9 mouse cellular contexts compared by ENCODE assay signal in the genomic region with DNA sequence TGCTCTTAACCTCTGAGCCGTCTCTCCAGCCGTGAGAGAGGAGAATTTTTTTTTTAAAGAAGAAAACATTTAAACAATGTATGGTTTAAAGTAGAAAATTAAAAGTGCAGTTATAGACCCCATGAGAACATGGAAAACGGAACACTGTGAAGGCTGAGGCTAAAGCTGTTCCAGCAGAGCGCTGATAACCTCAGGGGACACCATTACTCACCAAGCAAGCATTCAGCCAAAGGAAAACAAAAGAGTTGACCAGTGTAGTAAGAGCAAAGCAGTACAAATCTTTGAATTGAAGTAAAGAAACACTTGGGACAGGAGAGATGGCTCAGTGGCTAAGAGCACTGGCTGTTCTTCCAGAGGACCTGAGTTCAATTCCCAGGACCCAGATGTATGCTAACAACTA. TPM values are rescaled to one million over a fixed set of nuclear protein-coding genes. Genes with fewer than 3 reads are reported as not detected.
DNase-seq lines count a peak whose midpoint lies in the region; ATAC-seq lines count a peak whose summit lies in the region.
"Had no signal": no experiment of that assay in that cellular context is flagged by ENCODE, and none has a peak within 500 bp of the region (broad histone marks: within the 10 kb centered on the region; RNA-seq: fewer than 3 reads in every experiment).

No protein-coding gene starts in this region.

- H3K36me3 ChIP-seq in midbrain, embryonic 13.5 days: no peaks in the 10 kb centered on the region
- no peaks in the 10 kb centered on the region for H3K36me3 ChIP-seq in midbrain, embryonic 16.5 days (ENCODE audit: control insufficient read depth, insufficient read depth, low read length)
- no peaks in the 10 kb centered on the region for H3K36me3 ChIP-seq in heart, embryonic 14.5 days (ENCODE audit: control insufficient read depth, insufficient read depth, low read length)
- no peaks in the 10 kb centered on the region for H3K36me3 ChIP-seq in limb, embryonic 15.5 days
- H3K36me3 ChIP-seq: liver, embryonic 12.5 days had no signal

- H3K4me2 ChIP-seq in midbrain, embryonic 13.5 days (replicated peaks): no peak overlapping the region
- no peak overlapping the region for H3K4me2 ChIP-seq in midbrain, embryonic 16.5 days (ENCODE audit: low read length)
- no peak overlapping the region for H3K4me2 ChIP-seq in heart, embryonic 14.5 days (ENCODE audit: low read length)
- no peak overlapping the region for H3K4me2 ChIP-seq in limb, embryonic 15.5 days
- H3K4me2 ChIP-seq: liver, embryonic 12.5 days had no signal

- H3K9ac ChIP-seq in midbrain, embryonic 13.5 days (replicated peaks): no peak overlapping the region
- H3K9ac ChIP-seq in midbrain, embryonic 16.5 days (ENCODE audit: low read depth, low read length): no peak overlapping the region
- no peak overlapping the region for H3K9ac ChIP-seq in heart, embryonic 14.5 days (ENCODE audit: low read length)
- no peak overlapping the region for H3K9ac ChIP-seq in limb, embryonic 15.5 days
- H3K9ac ChIP-seq: liver, embryonic 12.5 days had no signal

- no peak overlapping the region for H3K4me3 ChIP-seq in midbrain, embryonic 13.5 days (replicated peaks)
- no peak overlapping the region for H3K4me3 ChIP-seq in midbrain, embryonic 16.5 days (ENCODE audit: low read depth, low read length)
- no peak overlapping the region for H3K4me3 ChIP-seq in heart, embryonic 14.5 days (ENCODE audit: control insufficient read depth in 1 of 2, insufficient read depth in 1 of 2, low read depth in 1 of 2, low read length in 2 of 2)
- H3K4me3 ChIP-seq in limb, embryonic 15.5 days: no peak overlapping the region
- H3K4me3 ChIP-seq: liver, embryonic 12.5 days had no signal

- no peak for ATAC-seq in midbrain, embryonic 13.5 days
- no peak for ATAC-seq in midbrain, embryonic 16.5 days
- peak; percentile 84 for ATAC-seq in heart, embryonic 14.5 days (ENCODE audit: insufficient number of reproducible peaks, insufficient read depth, low FRiP score, low read depth)
- ATAC-seq in limb, embryonic 15.5 days (ENCODE audit: insufficient number of reproducible peaks, low FRiP score, low TSS enrichment, low read depth): no peak
- ATAC-seq: liver, embryonic 12.5 days had no signal

- no peaks in the 10 kb centered on the region for H3K27me3 ChIP-seq in midbrain, embryonic 13.5 days
- no peaks in the 10 kb centered on the region for H3K27me3 ChIP-seq in midbrain, embryonic 16.5 days (ENCODE audit: control insufficient read depth, insufficient read depth, low read depth, low read length)
- H3K27me3 ChIP-seq in heart, embryonic 14.5 days (ENCODE audit: control insufficient read depth, insufficient read depth, low read length): no peaks in the 10 kb centered on the region
- H3K27me3 ChIP-seq in limb, embryonic 15.5 days: no peaks in the 10 kb centered on the region
- H3K27me3 ChIP-seq: liver, embryonic 12.5 days had no signal

- peak; percentile 30 for DNase-seq in embryo, embryonic 10 days (ENCODE audit: low spot score)
- no peak for DNase-seq in embryo, embryonic 9.5 days (ENCODE audit: extremely low spot score)
- no peak for DNase-seq in cerebellum, postnatal 4 days (ENCODE audit: low spot score in 2 of 2)
- no peak for DNase-seq in urinary bladder, postnatal 25 days (ENCODE audit: low spot score)

- H3K9me3 ChIP-seq in midbrain, embryonic 13.5 days: no peaks in the 10 kb centered on the region
- no peaks in the 10 kb centered on the region for H3K9me3 ChIP-seq in midbrain, embryonic 16.5 days (replicated peaks; ENCODE audit: control insufficient read depth, low read length, poor library complexity, severe bottlenecking)
- H3K9me3 ChIP-seq in heart, embryonic 14.5 days (ENCODE audit: control insufficient read depth, low read length): no peaks in the 10 kb centered on the region
- H3K9me3 ChIP-seq in limb, embryonic 15.5 days: no peaks in the 10 kb centered on the region
- H3K9me3 ChIP-seq: liver, embryonic 12.5 days had no signal

- 72% methylated on average over 4 of the region's 4 CpGs for WGBS in midbrain, embryonic 13.5 days
- WGBS in midbrain, embryonic 16.5 days: 50% methylated on average over 4 of the region's 4 CpGs
- 31% methylated on average over 4 of the region's 4 CpGs for WGBS in heart, embryonic 14.5 days
- WGBS in limb, embryonic 15.5 days: 29% methylated on average over 4 of the region's 4 CpGs

- H3K4me1 ChIP-seq in midbrain, embryonic 13.5 days (replicated peaks): peaks cover 20% of the 10 kb centered on the region
- H3K4me1 ChIP-seq in midbrain, embryonic 16.5 days (ENCODE audit: control insufficient read depth, insufficient read depth, low read length): peaks cover 16% of the 10 kb centered on the region; the same call in 1 of the 2 replicates
- peaks cover 11 to 14% of the 10 kb centered on the region in 2 experiments; a peak in 3 of 4 replicates for H3K4me1 ChIP-seq in heart, embryonic 14.5 days (ENCODE audit: control insufficient read depth in 2 of 2, insufficient read depth in 2 of 2, low read length in 2 of 2)
- H3K4me1 ChIP-seq in limb, embryonic 15.5 days: peaks cover 29% of the 10 kb centered on the region
- H3K4me1 ChIP-seq: liver, embryonic 12.5 days had no signal

- H3K27ac ChIP-seq in midbrain, embryonic 13.5 days: 0 out of 2 replicates have a peak overlapping the region, but pooled peaks have one; percentile 80
- H3K27ac ChIP-seq in midbrain, embryonic 16.5 days (ENCODE audit: low read length): no peak overlapping the region
- peak overlapping the region; percentile 77 to 82 for H3K27ac ChIP-seq in heart, embryonic 14.5 days (replicated peaks in 1 of 2; ENCODE audit: control insufficient read depth in 1 of 2, insufficient read depth in 1 of 2, low read depth in 2 of 2, low read length in 2 of 2)
- peak overlapping the region; percentile 81 for H3K27ac ChIP-seq in limb, embryonic 15.5 days

RNA-seq across cellular contexts. Expression of a gene that starts 49.3 kb away (rescaled TPM):
- polyA plus RNA-seq in midbrain, embryonic 13.5 days (2015; fragmentation: Nextera tagmentation; extraction: Ambion mirVana): 165 and 175 TPM in 2 replicates
- 82.8 and 100 TPM in 2 replicates for polyA plus RNA-seq in midbrain, embryonic 16.5 days (2015; fragmentation: Nextera tagmentation; extraction: Ambion mirVana)
- polyA plus RNA-seq in heart, embryonic 14.5 days (2014; fragmentation: Nextera tagmentation; extraction: Ambion mirVana): 170 and 181 TPM in 2 replicates
- polyA plus RNA-seq in limb, embryonic 15.5 days (2015; fragmentation: Nextera tagmentation; extraction: Ambion mirVana): 162 and 201 TPM in 2 replicates
